Mouse (Mus musculus): ENCODE results near the gene Smyd4. TPM values are rescaled to one million over a fixed set of nuclear protein-coding genes. Genes with fewer than 3 reads are reported as not detected.
"Not testable (repeated sequence)": the region's sequence is repeated elsewhere in the genome, so short reads cannot be mapped to it uniquely, and the experiment has no call there.

The Smyd4 gene
- polyA plus RNA-seq, 1 experiment from 2014 or later = 13.8 TPM

- ATAC-seq (ENCODE audit: insufficient number of reproducible peaks, insufficient read depth, low FRiP score, low read depth); H3K36me3 ChIP-seq (ENCODE audit: control insufficient read depth, insufficient read depth, low read length); H3K4me3 ChIP-seq (ENCODE audit: control insufficient read depth in 1 of 2, insufficient read depth in 1 of 2, low read depth in 1 of 2, low read length in 2 of 2): not testable (repeated sequence)
Measured at GRCm38 (mm10) chr11:75383529-75383928, 35.3 kb downstream of the Smyd4 start.

GRCm38 (mm10) chr11:75395611-75396010 is 47.4 kb downstream of the Smyd4 start:
- no peak overlapping the region for H3K4me3 ChIP-seq (ENCODE audit: control insufficient read depth in 1 of 2, insufficient read depth in 1 of 2, low read depth in 1 of 2, low read length in 2 of 2)
- H3K9ac ChIP-seq (ENCODE audit: low read length) = no peak overlapping the region
- no peak overlapping the region for H3K27ac ChIP-seq (replicated peaks in 1 of 2; ENCODE audit: control insufficient read depth in 1 of 2, insufficient read depth in 1 of 2, low read depth in 2 of 2, low read length in 2 of 2)
- no peak for ATAC-seq (ENCODE audit: insufficient number of reproducible peaks, insufficient read depth, low FRiP score, low read depth)
- H3K4me1 ChIP-seq (ENCODE audit: control insufficient read depth in 2 of 2, insufficient read depth in 2 of 2, low read length in 2 of 2) = peaks cover 0 to 13% of the 10 kb centered on the region in 2 experiments; a peak in 3 of 4 replicates
- H3K36me3 ChIP-seq (ENCODE audit: control insufficient read depth, insufficient read depth, low read length) = peaks cover 11% of the 10 kb centered on the region; the same call in 1 of the 2 replicates
- WGBS = 48% methylated on average over 1 of the region's 1 CpGs
- no peaks in the 10 kb centered on the region for H3K9me3 ChIP-seq (ENCODE audit: control insufficient read depth, low read length)
- no peak overlapping the region for H3K4me2 ChIP-seq (ENCODE audit: low read length)
- H3K27me3 ChIP-seq (ENCODE audit: control insufficient read depth, insufficient read depth, low read length) = no peaks in the 10 kb centered on the region

More at GRCm38 (mm10) chr11:75383529-75383928, 35.3 kb downstream of the Smyd4 start:
- H3K4me1 ChIP-seq (ENCODE audit: control insufficient read depth in 2 of 2, insufficient read depth in 2 of 2, low read length in 2 of 2); H3K27ac ChIP-seq (replicated peaks in 1 of 2; ENCODE audit: control insufficient read depth in 1 of 2, insufficient read depth in 1 of 2, low read depth in 2 of 2, low read length in 2 of 2); H3K9me3 ChIP-seq (ENCODE audit: control insufficient read depth, low read length); H3K4me2 ChIP-seq (ENCODE audit: low read length); H3K9ac ChIP-seq (ENCODE audit: low read length); H3K27me3 ChIP-seq (ENCODE audit: control insufficient read depth, insufficient read depth, low read length): not testable (repeated sequence)
- WGBS = 52% methylated on average over 3 of the region's 3 CpGs

DNA sequence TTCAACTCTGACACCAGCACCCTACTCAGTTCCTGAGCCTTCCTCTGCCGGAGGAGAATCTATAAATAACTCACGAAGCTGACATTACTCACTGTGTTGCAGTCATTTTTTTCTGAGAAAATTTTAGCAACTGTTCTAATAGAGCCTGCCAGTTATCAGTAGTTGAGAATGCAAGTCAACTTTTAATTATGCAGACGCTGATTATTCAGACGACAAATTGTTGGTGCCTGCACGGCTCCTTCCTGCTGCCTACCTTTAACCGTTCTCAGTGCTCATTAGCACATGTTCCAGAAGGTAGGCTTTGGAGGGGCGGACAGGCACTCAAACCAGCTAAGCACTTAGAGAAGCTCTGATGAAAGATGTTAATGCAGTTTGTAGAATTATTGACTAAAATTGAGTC is 49.2 kb downstream of the Smyd4 start:
- peak overlapping the region; percentile 42 for H3K4me2 ChIP-seq (ENCODE audit: low read length)
- 29% methylated on average over 7 of the region's 7 CpGs for WGBS
- H3K9ac ChIP-seq (ENCODE audit: low read length) = peak overlapping the region; percentile 21; the same call in 1 of the 2 replicates
- no peak for ATAC-seq (ENCODE audit: insufficient number of reproducible peaks, insufficient read depth, low FRiP score, low read depth)
- no peaks in the 10 kb centered on the region for H3K27me3 ChIP-seq (ENCODE audit: control insufficient read depth, insufficient read depth, low read length)
- no peaks in the 10 kb centered on the region for H3K9me3 ChIP-seq (ENCODE audit: control insufficient read depth, low read length)
- no peak overlapping the region for H3K4me3 ChIP-seq (ENCODE audit: control insufficient read depth in 1 of 2, insufficient read depth in 1 of 2, low read depth in 1 of 2, low read length in 2 of 2)
- peak overlapping the region in 1 of 2 experiments; percentile 15; a peak in 2 of 4 replicates for H3K27ac ChIP-seq (replicated peaks in 1 of 2; ENCODE audit: control insufficient read depth in 1 of 2, insufficient read depth in 1 of 2, low read depth in 2 of 2, low read length in 2 of 2)
- peaks cover 16% of the 10 kb centered on the region; the same call in 1 of the 2 replicates for H3K36me3 ChIP-seq (ENCODE audit: control insufficient read depth, insufficient read depth, low read length)
- H3K4me1 ChIP-seq (ENCODE audit: control insufficient read depth in 2 of 2, insufficient read depth in 2 of 2, low read length in 2 of 2) = peaks cover 2 to 15% of the 10 kb centered on the region in 2 experiments

DNA sequence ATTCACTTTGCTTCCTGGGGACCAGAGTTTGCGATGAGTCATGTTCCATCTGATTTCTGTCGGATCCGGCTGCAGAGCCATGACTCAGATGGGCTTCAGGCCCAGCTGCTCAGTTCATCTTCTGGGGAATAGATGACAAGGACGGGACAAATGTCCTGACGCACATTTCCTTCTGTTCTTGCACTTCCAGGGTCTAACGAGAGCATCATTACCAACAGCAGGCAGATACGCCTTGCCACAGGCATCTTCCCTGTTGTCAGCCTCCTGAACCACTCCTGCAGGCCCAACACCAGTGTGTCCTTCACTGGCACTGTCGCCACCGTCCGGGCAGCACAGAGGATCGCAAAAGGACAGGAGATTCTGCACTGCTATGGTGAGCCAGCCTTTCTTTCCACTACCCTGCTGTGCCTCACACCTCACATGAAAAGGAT is 51.2 kb downstream of the Smyd4 start:
- ATAC-seq (ENCODE audit: insufficient number of reproducible peaks, insufficient read depth, low FRiP score, low read depth) = no peak
- Histone ChIP-seq H3K36me3 (ENCODE audit: control insufficient read depth, insufficient read depth, low read length) (peaks cover 15% of the 10 kb centered on the region; the same call in 1 of the 2 replicates), H3K4me1 (ENCODE audit: control insufficient read depth in 2 of 2, insufficient read depth in 2 of 2, low read length in 2 of 2) (peaks cover 8 to 32% of the 10 kb centered on the region in 2 experiments), H3K9ac (ENCODE audit: low read length) (no peak overlapping the region), H3K4me3 (ENCODE audit: control insufficient read depth in 1 of 2, insufficient read depth in 1 of 2, low read depth in 1 of 2, low read length in 2 of 2) (no peak overlapping the region), H3K27ac (replicated peaks in 1 of 2; ENCODE audit: control insufficient read depth in 1 of 2, insufficient read depth in 1 of 2, low read depth in 2 of 2, low read length in 2 of 2) (no peak overlapping the region), H3K9me3 (ENCODE audit: control insufficient read depth, low read length) (no peaks in the 10 kb centered on the region), H3K27me3 (ENCODE audit: control insufficient read depth, insufficient read depth, low read length) (no peaks in the 10 kb centered on the region), H3K4me2 (ENCODE audit: low read length) (no peak overlapping the region)
- WGBS = 76% methylated on average over 11 of the region's 11 CpGs

GRCm38 (mm10) chr11:75400099-75400498 is 51.9 kb downstream of the Smyd4 start:
- H3K4me1 ChIP-seq (ENCODE audit: control insufficient read depth in 2 of 2, insufficient read depth in 2 of 2, low read length in 2 of 2) = peaks cover 8 to 32% of the 10 kb centered on the region in 2 experiments
- no peak for ATAC-seq (ENCODE audit: insufficient number of reproducible peaks, insufficient read depth, low FRiP score, low read depth)
- 67% methylated on average over 9 of the region's 9 CpGs for WGBS
- H3K9me3 ChIP-seq (ENCODE audit: control insufficient read depth, low read length) = no peaks in the 10 kb centered on the region
- no peaks in the 10 kb centered on the region for H3K27me3 ChIP-seq (ENCODE audit: control insufficient read depth, insufficient read depth, low read length)
- H3K4me3 ChIP-seq (ENCODE audit: control insufficient read depth in 1 of 2, insufficient read depth in 1 of 2, low read depth in 1 of 2, low read length in 2 of 2) = no peak overlapping the region
- H3K36me3 ChIP-seq (ENCODE audit: control insufficient read depth, insufficient read depth, low read length) = peaks cover 15% of the 10 kb centered on the region; the same call in 1 of the 2 replicates
- H3K9ac ChIP-seq (ENCODE audit: low read length) = no peak overlapping the region
- H3K27ac ChIP-seq (replicated peaks in 1 of 2; ENCODE audit: control insufficient read depth in 1 of 2, insufficient read depth in 1 of 2, low read depth in 2 of 2, low read length in 2 of 2) = no peak overlapping the region
- no peak overlapping the region for H3K4me2 ChIP-seq (ENCODE audit: low read length)

- Histone ChIP-seq H3K27ac (replicated peaks in 1 of 2; ENCODE audit: control insufficient read depth in 1 of 2, insufficient read depth in 1 of 2, low read depth in 2 of 2, low read length in 2 of 2) (peak overlapping the region; percentile 57 to 74), H3K36me3 (ENCODE audit: control insufficient read depth, insufficient read depth, low read length) (peaks cover 15% of the 10 kb centered on the region; the same call in 1 of the 2 replicates), H3K4me3 (ENCODE audit: control insufficient read depth in 1 of 2, insufficient read depth in 1 of 2, low read depth in 1 of 2, low read length in 2 of 2) (no peak overlapping the region), H3K9me3 (ENCODE audit: control insufficient read depth, low read length) (no peaks in the 10 kb centered on the region), H3K4me2 (ENCODE audit: low read length) (no peak overlapping the region), H3K4me1 (ENCODE audit: control insufficient read depth in 2 of 2, insufficient read depth in 2 of 2, low read length in 2 of 2) (peaks cover 8 to 24% of the 10 kb centered on the region in 2 experiments), H3K9ac (ENCODE audit: low read length) (peak overlapping the region; percentile 44; the same call in 1 of the 2 replicates), H3K27me3 (ENCODE audit: control insufficient read depth, insufficient read depth, low read length) (no peaks in the 10 kb centered on the region)
- peak; percentile 56; the same call in 1 of the 2 replicates for ATAC-seq (ENCODE audit: insufficient number of reproducible peaks, insufficient read depth, low FRiP score, low read depth)
- 29% methylated on average over 5 of the region's 5 CpGs for WGBS
Measured at GRCm38 (mm10) chr11:75402271-75402690, 54.0 kb downstream of the Smyd4 start.

DNA sequence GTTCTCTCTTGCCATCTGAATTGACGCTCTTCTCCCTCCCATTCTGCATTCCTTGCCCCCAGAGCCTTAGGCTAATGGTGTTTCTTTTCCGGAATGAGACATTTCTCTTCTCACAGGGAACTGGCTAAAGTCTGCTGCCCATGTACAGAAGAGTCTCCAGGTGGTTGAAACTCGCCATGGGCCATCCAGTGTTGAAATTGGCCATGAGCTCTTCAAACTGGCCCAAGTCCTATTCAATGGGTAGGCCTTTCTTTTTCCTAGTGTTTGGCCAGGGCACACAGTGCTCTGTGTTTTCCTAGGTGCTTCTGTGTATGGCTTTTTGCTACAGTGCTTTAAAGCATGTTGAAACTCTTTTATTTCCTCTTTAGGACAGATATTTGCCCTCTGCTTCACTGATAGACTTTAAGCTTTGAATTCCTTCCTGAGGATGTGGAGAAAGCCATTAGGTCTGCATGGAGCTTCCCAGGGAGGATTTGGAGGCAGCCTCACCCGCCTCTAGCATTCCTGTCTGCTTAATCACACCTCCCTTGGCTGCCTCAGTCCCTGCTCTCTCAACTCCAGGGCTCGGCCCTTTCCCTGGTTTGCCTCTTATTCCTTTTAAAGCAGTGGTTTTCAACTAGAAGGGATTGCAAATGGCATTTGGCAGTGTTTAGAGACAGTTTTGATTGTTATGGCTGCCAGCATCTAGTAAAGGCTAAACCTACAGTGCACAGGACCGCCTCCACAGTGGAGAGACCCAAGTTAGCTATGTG is 55.2 kb downstream of the Smyd4 start:
- Histone ChIP-seq H3K4me3 (ENCODE audit: control insufficient read depth in 1 of 2, insufficient read depth in 1 of 2, low read depth in 1 of 2, low read length in 2 of 2) (no peak overlapping the region), H3K9me3 (ENCODE audit: control insufficient read depth, low read length) (no peaks in the 10 kb centered on the region), H3K4me1 (ENCODE audit: control insufficient read depth in 2 of 2, insufficient read depth in 2 of 2, low read length in 2 of 2) (peaks cover 8 to 19% of the 10 kb centered on the region in 2 experiments), H3K27me3 (ENCODE audit: control insufficient read depth, insufficient read depth, low read length) (no peaks in the 10 kb centered on the region), H3K36me3 (ENCODE audit: control insufficient read depth, insufficient read depth, low read length) (peaks cover 15% of the 10 kb centered on the region; the same call in 1 of the 2 replicates), H3K9ac (ENCODE audit: low read length) (peak overlapping the region; percentile 57; the same call in 1 of the 2 replicates), H3K4me2 (ENCODE audit: low read length) (no peak overlapping the region), H3K27ac (replicated peaks in 1 of 2; ENCODE audit: control insufficient read depth in 1 of 2, insufficient read depth in 1 of 2, low read depth in 2 of 2, low read length in 2 of 2) (peak overlapping the region; percentile 52 to 74; a peak in 3 of 4 replicates)
- ATAC-seq (ENCODE audit: insufficient number of reproducible peaks, insufficient read depth, low FRiP score, low read depth) = no peak
- 59% methylated on average over 6 of the region's 6 CpGs for WGBS
